Mouse (Mus musculus) G1E (cell line): ENCODE results near the gene Gm5148. TPM values are rescaled to one million over a fixed set of nuclear protein-coding genes. Genes with fewer than 3 reads are reported as not detected.

ENCODE experiments used
- ATAC-seq: 2 replicates; pipeline ENCODE4 v1.8.0; 2016; ENCODE audit warnings: mild to moderate bottlenecking; ENCODE audit not compliant: insufficient number of reproducible peaks, poor library complexity, low FRiP score, severe bottlenecking; ENCODE audit errors: extremely low read depth
- DNase-seq: peaks from one replicate; pipeline ENCODE4 v3.0.0; 2012; ENCODE audit warnings: low spot score
- H3K27me3 ChIP-seq: 2 replicates; pipeline ENCODE4 v1.6.1; 2012; ENCODE audit warnings: mild to moderate bottlenecking, low read length, inconsistent platforms; ENCODE audit not compliant: insufficient read depth
- H3K36me3 ChIP-seq: replicated peaks from 2 replicates; pipeline ENCODE3; 2012; ENCODE audit warnings: mild to moderate bottlenecking, inconsistent platforms
- H3K4me1 ChIP-seq: 2 replicates; pipeline ENCODE4 v1.6.1; 2012; ENCODE audit warnings: low read depth, low read length, inconsistent platforms, mixed read lengths; ENCODE audit not compliant: insufficient read depth
- H3K4me3 ChIP-seq: 2 replicates; pipeline ENCODE4 v1.5.1; 2012; ENCODE audit warnings: low read depth, mild to moderate bottlenecking, inconsistent platforms, low read length, moderate library complexity, mixed read lengths
- H3K9me3 ChIP-seq: replicated peaks from 2 replicates; pipeline ENCODE4 v1.6.1; 2012; ENCODE audit warnings: inconsistent platforms
- CTCF ChIP-seq: IDR thresholded peaks from 2 replicates; pipeline ENCODE4 v1.5.1; 2012; ENCODE audit warnings: low read depth, low read length, inconsistent platforms, mixed read lengths
- GATA1 ChIP-seq: IDR thresholded peaks from 2 replicates; pipeline ENCODE4 v1.6.1; 2012; ENCODE audit warnings: borderline replicate concordance, low read length, inconsistent platforms, mixed read lengths
- GATA2 ChIP-seq: IDR thresholded peaks from 2 replicates; pipeline ENCODE4 v1.6.1; 2012; ENCODE audit warnings: low read depth, low read length, inconsistent platforms, borderline replicate concordance
- POLR2AphosphoS5 ChIP-seq: IDR thresholded peaks from 2 replicates; pipeline ENCODE4 v1.6.1; 2012; ENCODE audit warnings: low read depth, low read length, inconsistent platforms; ENCODE audit not compliant: insufficient replicate concordance
- TAL1 ChIP-seq: conservative IDR thresholded peaks from 2 replicates; pipeline ENCODE4 v1.6.1; 2012; ENCODE audit warnings: low read depth, low read length, inconsistent platforms, mixed read lengths
- polyA plus RNA-seq: library from polyadenylated mRNA; stranded (reverse); fragments of >175 nt; gene quantifications from 2 replicates; pipeline ENCODE4 v1.2.3, GENCODE M21; 2012
- total RNA-seq, 2 experiments: library from RNA; stranded (forward) in 1 of 2; stranded (reverse) in 1 of 2; fragments of 200-1000 nt in 1 of 2; fragments of >200 nt in 1 of 2; fragmentation: Nextera tagmentation in 1 of 2; gene quantifications; 2 replicates each; pipeline ENCODE4 v1.2.3; 2014 to 2017

Gm5148 gene
- total and polyA plus RNA-seq, 3 experiments = 0.13 to 19.8 TPM; not detected in 1

DNA sequence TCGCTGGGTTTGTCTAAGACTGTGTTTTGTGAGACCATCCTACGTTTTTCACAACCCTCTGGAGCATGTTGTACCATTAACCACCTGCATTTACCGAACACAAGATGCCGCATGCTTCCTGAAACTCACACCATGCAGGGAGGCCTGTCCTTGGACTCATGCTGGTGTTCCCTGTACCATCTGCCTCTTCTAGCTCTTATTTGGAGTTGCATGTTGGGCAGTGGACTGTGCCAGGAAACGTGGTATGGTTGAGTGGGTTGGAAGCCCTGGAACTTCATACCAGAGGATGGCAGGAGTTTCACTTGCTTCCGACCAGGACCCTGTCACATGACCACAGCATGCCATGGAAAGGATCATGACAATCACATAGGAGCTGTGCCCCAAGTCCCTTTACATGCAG, 16.5 kb downstream of the Gm5148 start:
- no peak overlapping the region for H3K4me3 ChIP-seq
- no peak for ATAC-seq
- no peak for TF ChIP-seq POLR2AphosphoS5
- TF ChIP-seq CTCF = no peak
- no peak for TF ChIP-seq GATA2
- TF ChIP-seq TAL1 = no peak
- no peak for TF ChIP-seq GATA1
- no peaks in the 10 kb centered on the region for H3K9me3 ChIP-seq
- no peak for DNase-seq
- H3K27me3 ChIP-seq = peaks cover 41% of the 10 kb centered on the region
- H3K4me1 ChIP-seq = peaks cover 9% of the 10 kb centered on the region; the same call in 1 of the 2 replicates
- H3K36me3 ChIP-seq = no peaks in the 10 kb centered on the region

DNA sequence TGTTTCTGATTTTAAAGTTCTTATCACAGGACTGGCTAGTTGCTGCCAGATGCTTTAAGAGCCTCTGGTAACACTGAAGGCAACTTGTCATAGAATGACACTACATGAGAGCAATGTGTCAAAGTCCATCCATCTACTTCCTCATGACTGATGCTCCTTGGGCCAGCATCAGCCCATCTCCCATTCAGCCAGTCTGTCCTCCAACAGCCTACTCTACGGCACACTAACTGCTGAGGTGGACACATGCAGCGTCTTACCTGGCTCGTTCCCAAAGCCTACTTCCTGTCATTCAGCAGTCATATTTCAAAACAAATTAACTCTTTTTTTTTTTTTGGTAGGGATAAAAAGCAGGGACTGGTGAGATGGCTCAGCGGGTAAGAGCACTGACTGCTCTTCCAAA, 17.9 kb downstream of the Gm5148 start:
- Histone ChIP-seq H3K4me1 (peaks cover 9% of the 10 kb centered on the region; the same call in 1 of the 2 replicates), H3K4me3 (no peak overlapping the region), H3K27me3 (peaks cover 32% of the 10 kb centered on the region), H3K9me3 (peaks cover 2% of the 10 kb centered on the region; the same call in 1 of the 2 replicates), H3K36me3 (no peaks in the 10 kb centered on the region)
- DNase-seq = no peak
- ATAC-seq = no peak
- TF ChIP-seq CTCF (no peak), GATA1 (no peak), GATA2 (no peak), POLR2AphosphoS5 (no peak), TAL1 (no peak)

DNA sequence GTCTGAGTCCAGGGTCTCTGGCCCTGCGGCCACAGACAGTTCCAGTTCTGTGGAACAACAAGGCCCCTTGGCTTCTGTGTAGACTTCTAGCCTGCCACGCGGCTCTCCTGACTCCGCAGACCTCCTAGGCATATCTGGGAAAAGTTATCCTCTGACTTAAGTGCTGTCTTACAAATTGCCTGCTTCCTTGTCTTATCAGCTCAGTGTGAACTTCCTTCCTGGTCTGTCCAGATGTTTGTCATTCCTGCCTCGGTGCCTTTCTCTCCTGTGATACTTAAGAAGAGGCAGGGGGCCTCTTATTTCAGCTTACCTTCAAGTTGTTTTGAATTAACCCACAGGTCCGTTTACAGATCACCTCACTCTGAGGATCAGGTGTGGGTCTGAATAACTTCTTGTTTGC, 18.9 kb downstream of the Gm5148 start:
- no peak for ATAC-seq
- H3K4me3 ChIP-seq = no peak overlapping the region
- H3K4me1 ChIP-seq = peaks cover 9% of the 10 kb centered on the region; the same call in 1 of the 2 replicates
- TF ChIP-seq CTCF = no peak
- TF ChIP-seq TAL1 = no peak
- no peak for TF ChIP-seq POLR2AphosphoS5
- no peak for TF ChIP-seq GATA2
- TF ChIP-seq GATA1 = no peak
- peaks cover 2% of the 10 kb centered on the region; the same call in 1 of the 2 replicates for H3K9me3 ChIP-seq
- DNase-seq = no peak
- H3K36me3 ChIP-seq = no peaks in the 10 kb centered on the region
- H3K27me3 ChIP-seq = peaks cover 30% of the 10 kb centered on the region

DNA sequence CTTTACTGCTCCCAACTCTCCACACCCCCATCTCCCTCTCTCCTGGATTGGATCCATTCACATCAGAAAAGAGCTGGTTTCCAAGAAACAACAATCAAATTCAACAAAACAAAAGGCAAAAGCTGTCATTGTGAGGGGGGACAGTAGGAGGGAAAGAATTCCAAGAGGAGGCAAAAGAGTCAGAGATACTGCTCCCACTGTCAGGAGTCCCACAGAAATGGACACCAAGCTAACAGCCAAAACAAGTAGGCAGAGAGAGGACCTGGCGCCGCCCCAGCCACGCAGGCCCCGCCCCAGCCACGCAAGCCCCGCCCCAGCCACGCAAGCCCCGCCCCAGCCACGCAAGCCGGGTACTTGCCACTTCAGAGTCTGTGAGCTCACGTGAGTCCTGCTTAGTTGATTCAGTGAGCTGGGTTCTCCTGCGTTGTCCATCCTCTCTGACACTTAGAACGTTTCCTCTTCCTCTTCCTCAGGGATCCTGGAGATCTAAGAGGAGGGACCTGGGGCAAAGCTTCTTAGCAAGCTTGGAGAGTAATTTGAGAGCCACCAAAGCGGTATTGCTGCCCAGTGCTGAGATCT, 19.5 kb downstream of the Gm5148 start:
- Histone ChIP-seq H3K9me3 (peaks cover 2% of the 10 kb centered on the region; the same call in 1 of the 2 replicates), H3K36me3 (no peaks in the 10 kb centered on the region), H3K4me1 (peaks cover 9% of the 10 kb centered on the region; the same call in 1 of the 2 replicates), H3K4me3 (no peak overlapping the region), H3K27me3 (peaks cover 26% of the 10 kb centered on the region)
- no peak for ATAC-seq
- TF ChIP-seq POLR2AphosphoS5 (no peak), GATA2 (no peak), TAL1 (no peak), GATA1 (no peak), CTCF (no peak)
- no peak for DNase-seq

DNA sequence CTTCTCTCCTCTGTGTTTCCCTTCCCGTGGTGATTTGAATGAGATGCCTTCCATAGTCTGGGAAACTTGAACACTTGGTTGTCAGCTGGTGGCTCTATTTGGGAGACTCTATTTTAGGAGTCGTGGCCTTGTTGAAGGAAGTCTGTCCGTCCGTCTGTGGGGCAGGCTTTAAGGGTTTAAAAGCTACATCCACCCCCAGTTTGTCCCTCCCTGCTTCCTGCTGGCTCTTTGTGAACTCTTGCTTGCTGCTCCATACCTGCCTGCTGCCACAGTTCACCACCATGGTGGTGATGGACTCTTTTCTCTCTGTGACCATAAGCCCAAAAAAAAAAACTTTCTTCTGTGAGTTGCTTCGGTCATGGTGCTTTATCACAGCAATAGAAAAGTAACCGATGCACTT, 21.2 kb downstream of the Gm5148 start:
- no peak for TF ChIP-seq CTCF
- no peak for TF ChIP-seq GATA1
- TF ChIP-seq POLR2AphosphoS5 = no peak
- no peak for TF ChIP-seq GATA2
- TF ChIP-seq TAL1 = no peak
- Histone ChIP-seq H3K4me3 (no peak overlapping the region), H3K9me3 (peaks cover 2% of the 10 kb centered on the region; the same call in 1 of the 2 replicates), H3K4me1 (peaks cover 9% of the 10 kb centered on the region; the same call in 1 of the 2 replicates), H3K27me3 (peaks cover 23% of the 10 kb centered on the region), H3K36me3 (no peaks in the 10 kb centered on the region)
- no peak for ATAC-seq
- DNase-seq = no peak

DNA sequence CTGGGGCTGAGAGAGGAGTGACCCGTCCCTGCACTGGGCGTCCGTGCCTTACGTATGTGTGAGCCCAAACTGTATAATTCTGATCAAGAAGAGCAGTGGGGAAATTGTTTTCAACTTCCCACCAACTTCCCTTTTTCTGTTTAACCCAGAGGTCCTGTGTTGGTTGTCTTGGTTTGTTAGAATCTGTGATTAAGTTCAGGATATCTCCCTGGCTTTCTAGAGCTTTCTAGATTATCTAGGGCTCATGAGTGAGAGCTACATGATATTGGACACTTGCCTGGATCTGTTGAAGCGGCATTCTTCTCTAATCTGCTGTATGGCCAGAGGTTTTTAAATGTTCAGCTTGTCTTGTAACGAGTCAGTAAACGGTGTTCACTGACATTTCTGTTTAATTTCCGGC, 30.7 kb downstream of the Gm5148 start:
- ATAC-seq (no peak), DNase-seq (no peak)
- H3K36me3 ChIP-seq = no peaks in the 10 kb centered on the region
- no peaks in the 10 kb centered on the region for H3K9me3 ChIP-seq
- peaks cover 18% of the 10 kb centered on the region for H3K4me1 ChIP-seq
- H3K4me3 ChIP-seq = no peak overlapping the region
- peaks cover 24% of the 10 kb centered on the region for H3K27me3 ChIP-seq
- no peak for TF ChIP-seq POLR2AphosphoS5

DNA sequence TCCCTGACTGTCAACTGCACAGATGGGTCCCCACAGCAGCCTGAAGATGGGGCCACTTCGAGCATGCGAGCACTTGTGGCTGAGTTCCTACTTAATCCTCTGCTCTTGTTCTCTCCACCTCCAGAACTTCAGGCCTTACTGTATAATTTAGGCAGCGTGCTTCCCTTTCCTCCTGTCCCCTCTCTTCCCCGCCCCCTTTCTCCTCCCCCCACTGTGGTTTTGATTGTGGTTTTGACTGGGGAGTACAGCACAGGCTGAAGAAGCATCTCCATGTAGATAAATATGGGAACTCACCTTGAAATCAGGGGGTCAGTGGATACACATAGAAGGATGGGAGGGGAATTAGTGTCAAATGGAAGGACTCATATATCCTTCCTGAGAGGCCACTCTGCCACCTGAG, 31.3 kb downstream of the Gm5148 start:
- no peaks in the 10 kb centered on the region for H3K36me3 ChIP-seq
- peaks cover 18% of the 10 kb centered on the region for H3K4me1 ChIP-seq
- no peak overlapping the region for H3K4me3 ChIP-seq
- ATAC-seq (peak; percentile 54; the same call in 1 of the 2 replicates), DNase-seq (no peak)
- H3K27me3 ChIP-seq = peaks cover 28% of the 10 kb centered on the region
- H3K9me3 ChIP-seq = no peaks in the 10 kb centered on the region
- TF ChIP-seq GATA1 (no peak), TAL1 (no peak), POLR2AphosphoS5 (no peak), GATA2 (no peak), CTCF (no peak)
